Comparison of ENCODE assay signal across 9 mouse cellular contexts in the genomic region with DNA sequence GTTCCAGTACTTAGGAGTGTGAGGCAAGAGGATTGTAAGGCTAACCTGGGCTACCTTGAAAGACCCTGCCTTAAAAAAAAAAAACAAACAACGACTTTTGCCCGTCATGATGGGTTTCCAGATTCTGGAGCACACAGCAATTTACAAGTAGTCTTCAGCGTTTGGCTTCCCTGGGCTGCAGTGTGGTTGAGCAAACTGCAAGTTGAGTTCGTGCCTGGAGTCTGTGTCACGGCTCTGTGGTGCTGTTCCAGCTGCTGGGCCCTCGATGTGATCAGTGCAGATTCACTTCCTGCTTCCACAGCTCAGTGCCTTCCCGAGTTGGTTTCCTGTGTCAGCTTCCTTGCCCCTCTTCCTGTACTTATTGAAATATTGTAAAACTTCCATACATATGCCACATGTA. TPM values are rescaled to one million over a fixed set of nuclear protein-coding genes. Genes with fewer than 3 reads are reported as not detected.
DNase-seq lines count a peak whose midpoint lies in the region; ATAC-seq and TF ChIP-seq lines count a peak whose summit lies in the region.
"Had no signal": no experiment of that assay in that cellular context is flagged by ENCODE, and none has a peak within 500 bp of the region (broad histone marks: within the 10 kb centered on the region; RNA-seq: fewer than 3 reads in every experiment).

No protein-coding gene starts in this region.

- H3K9me3 ChIP-seq in kidney, embryonic 15.5 days (replicated peaks) = no peaks in the 10 kb centered on the region
- no peaks in the 10 kb centered on the region for H3K9me3 ChIP-seq in midbrain, embryonic 11.5 days (ENCODE audit: control insufficient read depth, low read length)
- H3K9me3 ChIP-seq: limb, embryonic 15.5 days had no signal

- 12% methylated on average over 7 of the region's 7 CpGs for WGBS in kidney, embryonic 15.5 days
- 71% methylated on average over 7 of the region's 7 CpGs for WGBS in midbrain, embryonic 11.5 days

- no peak for DNase-seq in layer of hippocampus, adult 2 months (ENCODE audit: low spot score in 2 of 2)
- no peak for DNase-seq in layer of hippocampus, postnatal 10 days (ENCODE audit: low spot score in 2 of 2)
- peak; percentile 44 for DNase-seq in fibroblast of lung, adult 2 months (ENCODE audit: low read depth)
- no peak for DNase-seq in midbrain, embryonic 11.5 days (ENCODE audit: low spot score, missing footprints)
- DNase-seq in ovary, adult 18-20 months (ENCODE audit: low spot score) = no peak
- no peak for DNase-seq in right cerebral cortex, adult 18-20 months

- no peak overlapping the region for H3K9ac ChIP-seq in kidney, embryonic 15.5 days
- no peak overlapping the region for H3K9ac ChIP-seq in midbrain, embryonic 11.5 days (ENCODE audit: low read length)
- H3K9ac ChIP-seq: limb, embryonic 15.5 days had no signal

- no peak for TF ChIP-seq CTCF in layer of hippocampus, adult 2 months (conservative IDR thresholded peaks at IDR 0.05)

- H3K4me3 ChIP-seq in layer of hippocampus, adult 2 months = no peak overlapping the region
- H3K4me3 ChIP-seq in kidney, embryonic 15.5 days (replicated peaks) = no peak overlapping the region
- no peak overlapping the region for H3K4me3 ChIP-seq in midbrain, embryonic 11.5 days (ENCODE audit: low read depth, low read length)
- H3K4me3 ChIP-seq: limb, embryonic 15.5 days had no signal

- no peaks in the 10 kb centered on the region for H3K27me3 ChIP-seq in kidney, embryonic 15.5 days
- H3K27me3 ChIP-seq in midbrain, embryonic 11.5 days (ENCODE audit: control insufficient read depth, insufficient read depth, low read length) = no peaks in the 10 kb centered on the region
- H3K27me3 ChIP-seq: limb, embryonic 15.5 days had no signal

- H3K4me1 ChIP-seq in kidney, embryonic 15.5 days = peaks cover 74% of the 10 kb centered on the region
- H3K4me1 ChIP-seq in midbrain, embryonic 11.5 days (ENCODE audit: control insufficient read depth, insufficient read depth, low read length) = no peaks in the 10 kb centered on the region
- H3K4me1 ChIP-seq: limb, embryonic 15.5 days had no signal

- no peak for ATAC-seq in kidney, embryonic 15.5 days (replicated peaks; ENCODE audit: low FRiP score)
- no peak for ATAC-seq in midbrain, embryonic 11.5 days (ENCODE audit: low FRiP score)
- no peak for ATAC-seq in cerebellum, adult (ENCODE audit: insufficient number of reproducible peaks, low FRiP score, low TSS enrichment)

- peaks cover 37% of the 10 kb centered on the region for H3K36me3 ChIP-seq in kidney, embryonic 15.5 days
- H3K36me3 ChIP-seq in midbrain, embryonic 11.5 days (ENCODE audit: control insufficient read depth, insufficient read depth, low read length) = 0 out of 2 replicates have a peak, but pooled peaks cover 2% of the 10 kb centered on the region

- peak overlapping the region; percentile 54 for H3K27ac ChIP-seq in layer of hippocampus, adult 2 months
- peak overlapping the region; percentile 91 for H3K27ac ChIP-seq in kidney, embryonic 15.5 days
- peak overlapping the region; percentile 41; the same call in 1 of the 2 replicates for H3K27ac ChIP-seq in midbrain, embryonic 11.5 days (ENCODE audit: low read depth, low read length)
- H3K27ac ChIP-seq: limb, embryonic 15.5 days had no signal

- H3K4me2 ChIP-seq in kidney, embryonic 15.5 days = peak overlapping the region; percentile 10
- H3K4me2 ChIP-seq in midbrain, embryonic 11.5 days = no peak overlapping the region
- H3K4me2 ChIP-seq: limb, embryonic 15.5 days had no signal

RNA-seq across cellular contexts. Expression of gene Trp53bp2, which starts 52.3 kb away (rescaled TPM):
- 10 to 100 TPM; 31.1 to 32.4 TPM for total RNA-seq in layer of hippocampus, adult 2 months (2021)
- total RNA-seq in layer of hippocampus, postnatal 10 days (2021) = 10 to 100 TPM; 22.5 to 26.6 TPM
- 27.2 and 27.8 TPM in 2 replicates for polyA plus RNA-seq in kidney, embryonic 15.5 days (2015; fragmentation: Nextera tagmentation; extraction: Ambion mirVana)
- polyA plus RNA-seq in midbrain, embryonic 11.5 days (2014; fragmentation: Nextera tagmentation; extraction: Ambion mirVana) = 33.5 and 34.8 TPM in 2 replicates

RNA-seq across cellular contexts. Expression of gene Capn2, which starts 56.1 kb away (rescaled TPM):
- total RNA-seq in layer of hippocampus, adult 2 months (2021) = 10 to 100 TPM; 56.4 to 61.1 TPM
- total RNA-seq in layer of hippocampus, postnatal 10 days (2021) = 10 to 100 TPM; 75.3 to 77.7 TPM
- polyA plus RNA-seq in kidney, embryonic 15.5 days (2015; fragmentation: Nextera tagmentation; extraction: Ambion mirVana) = 119 and 126 TPM in 2 replicates
- polyA plus RNA-seq in midbrain, embryonic 11.5 days (2014; fragmentation: Nextera tagmentation; extraction: Ambion mirVana) = 76.3 and 77.0 TPM in 2 replicates

Comparison
In these comparisons a context has a peak if more than half of its experiments do, and no peak if none do; other contexts are left out.
1. H3K27ac ChIP-seq: peak in every context shown above with its lines; median percentile 91 in kidney, embryonic 15.5 days; 54 in layer of hippocampus, adult 2 months; 41 in midbrain, embryonic 11.5 days.